Mouse (Mus musculus) neural tube, embryonic 15.5 days (tissue): ENCODE measurements around the gene Fam50a. TPM values are rescaled to one million over a fixed set of nuclear protein-coding genes. Genes with fewer than 3 reads are reported as not detected.

ENCODE experiments used
- ATAC-seq: fragments of 200-750 bp; cut with Nextera tagmentation; 2 replicates; pipeline ENCODE4 v1.8.0; 2017; ENCODE audit warnings: mild to moderate bottlenecking, moderate TSS enrichment, moderate library complexity; ENCODE audit not compliant: low FRiP score
- H3K27ac ChIP-seq: fragments of 300-500 bp; sonication (generic); replicated peaks from 2 replicates; pipeline ENCODE4 v1.5.1; 2015; ENCODE audit warnings: mild to moderate bottlenecking, inconsistent platforms
- H3K27me3 ChIP-seq: fragments of 300-500 bp; sonication (generic); replicated peaks from 2 replicates; pipeline ENCODE4 v1.6.1; 2015; ENCODE audit warnings: inconsistent platforms
- H3K36me3 ChIP-seq: fragments of 300-500 bp; sonication (generic); 2 replicates; pipeline ENCODE4 v1.6.1; 2015; ENCODE audit warnings: inconsistent platforms
- H3K4me1 ChIP-seq: fragments of 300-500 bp; sonication (generic); 2 replicates; pipeline ENCODE4 v1.6.1; 2015; ENCODE audit warnings: inconsistent platforms
- H3K4me2 ChIP-seq: fragments of 300-500 bp; sonication (generic); 2 replicates; pipeline ENCODE4 v1.6.1; 2015; ENCODE audit warnings: inconsistent platforms, mild to moderate bottlenecking, moderate library complexity
- H3K4me3 ChIP-seq: fragments of 300-500 bp; sonication (generic); replicated peaks from 2 replicates; pipeline ENCODE4 v1.5.1; 2015; ENCODE audit warnings: mild to moderate bottlenecking, inconsistent platforms
- H3K9ac ChIP-seq: fragments of 300-500 bp; sonication (generic); replicated peaks from 2 replicates; pipeline ENCODE4 v1.6.1; 2015; ENCODE audit warnings: mild to moderate bottlenecking, inconsistent platforms
- H3K9me3 ChIP-seq: fragments of 300-500 bp; sonication (generic); replicated peaks from 2 replicates; pipeline ENCODE4 v1.6.1; 2016; ENCODE audit warnings: inconsistent platforms
- WGBS: fragments of 180-500 bp; shearing (Covaris S2); methylation state at CpG from one replicate; pipeline ENCODE4 v1.1.7; 2015; ENCODE audit warnings: mixed read lengths; 5-methylcytosine and 5-hydroxymethylcytosine counted together
- polyA plus RNA-seq: library from polyadenylated mRNA; unstranded; fragments of >200 nt; fragmentation: Nextera tagmentation; extraction: Ambion mirVana; gene quantifications from 2 replicates; pipeline ENCODE4 v1.2.1, GENCODE M21; 2015

The Fam50a gene
- polyA plus RNA-seq, 1 experiment from 2014 or later, result 60.0 TPM

DNA sequence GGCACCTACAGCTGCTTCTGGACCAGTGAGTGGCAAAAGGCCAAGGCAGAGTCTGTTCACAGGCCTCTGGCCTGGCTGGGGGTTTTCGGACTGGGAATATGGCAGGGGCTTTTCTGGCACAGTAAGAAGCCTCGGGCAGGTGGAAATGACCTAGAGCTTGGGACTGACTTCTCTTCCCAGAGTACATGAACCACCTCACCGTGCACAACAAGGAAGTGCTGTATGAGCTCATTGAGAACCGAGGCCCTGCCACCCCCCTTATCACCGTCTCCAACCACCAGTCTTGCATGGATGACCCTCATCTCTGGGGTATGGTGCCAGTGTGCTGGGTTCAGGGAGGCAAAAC is 29.8 kb upstream of the Fam50a start:
- peak overlapping the region; percentile 60 for H3K4me3 ChIP-seq
- no peaks in the 10 kb centered on the region for H3K36me3 ChIP-seq
- no peaks in the 10 kb centered on the region for H3K9me3 ChIP-seq
- no peaks in the 10 kb centered on the region for H3K27me3 ChIP-seq
- H3K27ac ChIP-seq, result peak overlapping the region; percentile 85
- peak overlapping the region; percentile 60 for H3K9ac ChIP-seq
- ATAC-seq, result peak; percentile 49
- H3K4me1 ChIP-seq, result peaks cover 19% of the 10 kb centered on the region
- H3K4me2 ChIP-seq, result peak overlapping the region; percentile 67
- WGBS, result 20% methylated on average over 5 of the region's 5 CpGs

DNA sequence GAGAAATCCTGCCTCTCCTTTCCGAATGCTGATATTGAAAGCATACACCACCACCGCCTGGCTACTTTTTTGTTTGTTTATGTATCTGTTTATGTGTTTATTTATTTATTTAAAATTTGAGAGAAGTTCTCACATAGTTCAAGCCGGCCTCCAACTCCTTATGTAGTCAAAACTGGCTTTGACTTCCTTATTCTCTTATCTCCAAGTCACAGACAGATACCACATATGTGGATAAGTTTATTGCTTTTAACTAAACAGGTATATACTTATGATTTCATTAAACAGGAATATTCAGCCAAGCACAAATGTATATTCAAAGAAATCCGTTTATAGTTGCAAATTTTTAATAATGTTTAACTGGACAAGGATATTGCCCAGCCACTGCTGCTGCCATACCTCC is 19.4 kb upstream of the Fam50a start:
- no peak overlapping the region for H3K27ac ChIP-seq
- no peak overlapping the region for H3K4me3 ChIP-seq
- no peaks in the 10 kb centered on the region for H3K27me3 ChIP-seq
- H3K9ac ChIP-seq, result no peak overlapping the region
- H3K9me3 ChIP-seq, result no peaks in the 10 kb centered on the region
- peaks cover 5% of the 10 kb centered on the region for H3K4me1 ChIP-seq
- peaks cover 4% of the 10 kb centered on the region; the same call in 1 of the 2 replicates for H3K36me3 ChIP-seq
- 77% methylated on average over 4 of the region's 4 CpGs for WGBS
- ATAC-seq, result no peak
- H3K4me2 ChIP-seq, result no peak overlapping the region

DNA sequence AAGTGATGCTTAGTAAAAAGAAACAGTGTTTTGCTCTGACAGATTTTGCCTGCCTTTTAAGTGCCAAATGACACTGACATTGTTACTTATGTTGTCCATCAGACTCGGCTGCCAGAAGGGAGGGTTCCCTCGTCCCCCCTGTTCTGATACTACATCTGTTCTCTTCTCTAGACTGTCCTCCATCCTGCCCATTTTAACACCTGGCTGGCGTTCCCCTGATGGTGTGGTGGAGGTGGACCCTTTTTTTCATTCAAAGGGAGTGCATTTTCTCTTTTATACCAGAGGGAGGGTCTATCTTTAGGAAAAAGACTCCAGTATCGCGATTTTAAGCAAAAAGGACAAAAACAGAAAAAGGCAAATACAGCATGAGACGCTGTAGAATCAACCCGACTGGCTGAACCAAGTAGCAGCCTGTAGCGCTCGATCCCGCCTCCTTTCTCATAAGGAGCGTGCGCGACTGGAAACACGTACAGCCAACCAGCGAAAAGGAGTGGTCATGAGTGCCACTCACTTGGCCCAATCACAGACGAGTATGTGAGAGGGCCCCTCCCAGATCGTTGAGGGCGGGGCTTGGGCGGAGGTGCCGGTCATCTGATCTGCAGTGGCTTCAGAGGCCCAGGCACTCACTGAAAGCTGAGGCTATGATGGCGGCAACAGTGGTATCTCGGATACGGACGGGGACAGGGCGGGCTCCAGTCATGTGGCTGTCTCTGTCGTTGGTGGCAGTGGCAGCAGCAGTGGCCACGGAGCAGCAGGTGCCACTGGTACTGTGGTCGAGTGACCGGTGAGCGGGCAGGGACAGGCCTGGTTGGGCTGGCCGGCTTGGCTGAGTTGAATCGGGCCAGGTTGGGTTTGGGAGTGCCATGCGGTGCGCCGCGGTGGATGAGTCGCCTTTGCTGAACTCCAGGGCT is 16.0 kb upstream of the Fam50a start, which contains the start of gene Atp6ap1:
Gene Atp6ap1 (plus strand): TSS at position 560 of the 911 bp plus-strand sequence.
- H3K4me3 ChIP-seq, result peak within 1 kb of the TSS; percentile 64
- no peaks in the 10 kb centered on the region for H3K9me3 ChIP-seq
- peak within 1 kb of the TSS; percentile 85 for H3K27ac ChIP-seq
- 19% methylated on average over 37 of the region's 37 CpGs for WGBS
- H3K36me3 ChIP-seq, result peaks cover 18% of the 10 kb centered on the region; the same call in 1 of the 2 replicates
- peak within 1 kb of the TSS; percentile 64 for H3K4me2 ChIP-seq
- H3K4me1 ChIP-seq, result peaks cover 12% of the 10 kb centered on the region
- H3K27me3 ChIP-seq, result no peaks in the 10 kb centered on the region
- ATAC-seq, result peak; percentile 98
- peak within 1 kb of the TSS; percentile 71 for H3K9ac ChIP-seq

DNA sequence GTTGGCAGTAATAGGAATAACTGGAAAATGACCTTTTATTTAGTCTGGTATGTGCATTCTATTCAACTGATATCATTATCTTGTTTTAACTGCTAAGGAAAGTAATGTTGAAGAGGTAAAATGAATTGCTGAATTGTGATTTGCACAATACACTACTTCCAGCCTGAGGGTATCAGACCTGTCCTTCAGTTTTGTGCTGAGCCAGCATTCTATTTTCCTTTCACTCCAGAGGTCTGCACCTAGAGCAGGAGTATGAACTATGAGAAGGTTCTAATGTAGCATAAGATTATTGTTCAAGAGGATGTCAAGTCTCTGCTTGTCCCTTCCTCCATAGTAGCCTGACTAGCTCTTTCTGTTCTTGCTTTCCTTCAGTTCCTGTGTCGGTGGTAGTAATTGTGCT is 14.5 kb upstream of the Fam50a start:
- 0 out of 2 replicates have a peak overlapping the region, but pooled peaks have one; percentile 20 for H3K4me2 ChIP-seq
- H3K27ac ChIP-seq, result no peak overlapping the region
- no peaks in the 10 kb centered on the region for H3K27me3 ChIP-seq
- no peaks in the 10 kb centered on the region for H3K9me3 ChIP-seq
- WGBS, result 96% methylated on average over 1 of the region's 1 CpGs
- H3K4me3 ChIP-seq, result no peak overlapping the region
- H3K4me1 ChIP-seq, result peaks cover 12% of the 10 kb centered on the region
- no peak for ATAC-seq
- H3K9ac ChIP-seq, result no peak overlapping the region
- peaks cover 34% of the 10 kb centered on the region for H3K36me3 ChIP-seq

DNA sequence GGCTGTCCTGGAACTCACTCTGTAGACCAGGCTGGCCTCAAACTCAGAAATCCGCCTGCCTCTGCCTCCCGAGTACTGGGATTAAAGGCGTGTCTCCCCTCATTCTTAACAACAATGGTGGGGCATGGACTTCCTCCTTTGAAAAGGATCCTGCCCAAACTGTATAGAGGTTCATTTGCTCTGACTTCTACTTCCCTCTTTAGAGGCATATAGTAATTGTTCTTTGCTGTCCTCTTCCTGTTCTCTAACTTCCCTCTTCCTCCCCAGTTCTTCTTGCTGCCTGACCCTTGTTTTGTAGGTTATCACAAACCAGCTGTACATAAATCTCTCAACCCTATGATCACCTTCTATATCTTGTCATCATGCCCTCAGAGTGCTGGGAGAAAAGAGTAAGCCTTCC is 13.1 kb upstream of the Fam50a start:
- WGBS, result 88% methylated on average over 3 of the region's 3 CpGs
- Histone ChIP-seq H3K4me2 (no peak overlapping the region), H3K4me3 (no peak overlapping the region), H3K36me3 (peaks cover 37% of the 10 kb centered on the region), H3K27ac (no peak overlapping the region), H3K27me3 (no peaks in the 10 kb centered on the region), H3K9ac (no peak overlapping the region), H3K4me1 (peaks cover 15% of the 10 kb centered on the region), H3K9me3 (no peaks in the 10 kb centered on the region)
- ATAC-seq, result no peak

DNA sequence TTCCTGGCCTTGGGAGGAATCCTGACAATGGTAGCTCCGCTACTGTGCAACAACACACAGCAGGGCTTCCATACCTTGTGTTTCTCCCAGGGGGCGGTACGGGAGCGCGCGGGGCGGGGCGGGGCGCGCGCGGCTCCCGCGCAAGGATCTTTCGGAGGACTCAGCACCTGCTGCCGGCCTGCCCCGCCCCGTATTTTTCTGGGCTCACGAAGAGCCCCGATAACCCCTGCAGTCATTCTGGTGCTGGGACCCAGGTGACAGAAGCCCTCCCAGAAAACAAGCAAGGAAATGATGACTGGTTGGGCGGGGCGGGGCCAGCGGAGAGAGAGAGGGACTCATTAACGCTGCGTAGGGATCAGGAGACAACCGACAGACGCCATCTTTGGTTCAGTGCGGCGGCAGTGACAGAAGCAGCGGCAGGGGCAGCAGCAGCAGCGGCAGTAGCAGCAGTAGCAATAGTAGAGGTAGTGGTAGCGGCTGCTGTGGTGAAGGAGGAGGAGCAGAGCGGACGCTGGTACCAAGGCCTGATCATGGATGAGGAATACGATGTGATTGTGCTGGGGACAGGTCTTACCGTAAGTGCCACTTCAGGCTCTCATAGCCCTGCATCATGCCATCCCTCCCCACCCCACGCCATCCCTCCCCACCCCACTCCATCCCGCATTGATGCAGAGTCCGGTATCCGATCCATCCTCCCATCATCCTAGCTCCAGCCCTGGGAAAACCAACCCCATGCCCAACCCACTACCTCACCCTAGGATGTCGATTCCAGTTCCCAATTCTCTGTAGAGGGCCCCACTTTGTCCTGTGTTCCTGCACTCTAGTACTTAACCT is 7.7 kb upstream of the Fam50a start, which contains the start of gene Gdi1:
Gene Gdi1 (plus strand): TSS at position 132 of the 834 bp plus-strand sequence.
- peak; percentile 84 for ATAC-seq
- peaks cover 61% of the 10 kb centered on the region for H3K36me3 ChIP-seq
- no peaks in the 10 kb centered on the region for H3K9me3 ChIP-seq
- peak within 1 kb of the TSS; percentile 61 for H3K9ac ChIP-seq
- WGBS, result 14% methylated on average over 41 of the region's 41 CpGs
- peak within 1 kb of the TSS; percentile 63 for H3K4me2 ChIP-seq
- H3K4me1 ChIP-seq, result peaks cover 31% of the 10 kb centered on the region
- H3K4me3 ChIP-seq, result peak within 1 kb of the TSS; percentile 54
- H3K27ac ChIP-seq, result peak within 1 kb of the TSS; percentile 93
- no peaks in the 10 kb centered on the region for H3K27me3 ChIP-seq

DNA sequence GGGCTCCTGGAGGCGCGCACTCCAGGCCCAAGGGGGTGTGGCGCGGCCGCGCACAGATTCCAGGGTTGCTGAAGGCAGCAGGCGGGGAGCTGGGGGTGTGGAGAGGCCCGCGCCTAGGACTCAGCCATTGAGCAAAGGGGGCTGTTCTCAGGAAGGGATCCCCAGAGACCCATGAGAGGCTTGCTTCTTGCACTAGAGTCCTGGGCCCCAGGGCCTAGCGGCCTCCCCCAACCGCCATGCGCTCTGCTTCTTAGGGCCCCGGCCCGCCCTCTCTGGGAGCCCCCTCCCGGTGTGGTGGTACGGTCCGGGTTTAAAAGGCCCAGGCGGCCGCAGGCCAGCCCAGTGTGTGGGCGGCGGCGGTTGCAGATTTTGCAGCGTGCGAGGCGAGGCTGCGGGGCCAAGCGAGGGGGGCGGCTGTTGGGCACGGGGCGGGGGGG is 15.9 kb downstream of the Fam50a start, which contains the start of gene Plxna3:
Gene Plxna3 (plus strand): TSS at position 342 of the 437 bp plus-strand sequence.
- Histone ChIP-seq H3K27ac (peak within 1 kb of the TSS; percentile 88), H3K9ac (peak within 1 kb of the TSS; percentile 59), H3K4me1 (peaks cover 33% of the 10 kb centered on the region), H3K4me3 (peak within 1 kb of the TSS; percentile 52), H3K27me3 (no peaks in the 10 kb centered on the region), H3K4me2 (peak within 1 kb of the TSS; percentile 70), H3K9me3 (no peaks in the 10 kb centered on the region), H3K36me3 (no peaks in the 10 kb centered on the region)
- 25% methylated on average over 30 of the region's 30 CpGs for WGBS
- ATAC-seq, result peak; percentile 96

DNA sequence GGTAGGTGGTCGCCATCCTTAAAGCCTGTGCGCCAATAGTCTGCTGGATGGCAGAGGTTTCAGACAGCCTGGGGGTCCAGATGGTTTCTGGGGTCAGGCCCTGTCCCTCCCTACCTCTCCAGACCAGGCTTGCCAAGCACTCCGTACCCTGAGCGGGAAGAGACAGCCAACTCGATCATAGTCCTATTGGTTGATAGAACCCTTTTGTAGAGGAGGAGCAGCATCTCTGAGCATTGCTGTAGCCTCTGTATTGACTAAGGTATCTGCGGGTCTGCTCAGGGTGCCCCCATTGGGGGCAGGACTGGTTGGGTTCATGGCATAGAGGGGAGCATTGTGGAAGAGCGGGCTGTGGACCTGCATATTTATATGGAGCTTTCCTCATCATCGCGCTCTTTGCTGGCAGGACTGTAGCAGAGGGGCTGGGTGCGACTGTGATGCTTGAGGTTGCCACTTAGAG is 16.4 kb downstream of the Fam50a start:
- Histone ChIP-seq H3K27ac (peak overlapping the region; percentile 88), H3K36me3 (no peaks in the 10 kb centered on the region), H3K4me3 (peak overlapping the region; percentile 52), H3K9me3 (no peaks in the 10 kb centered on the region), H3K9ac (peak overlapping the region; percentile 59), H3K27me3 (no peaks in the 10 kb centered on the region), H3K4me1 (peaks cover 37% of the 10 kb centered on the region), H3K4me2 (peak overlapping the region; percentile 70)
- ATAC-seq, result peak; percentile 71
- 25% methylated on average over 10 of the region's 10 CpGs for WGBS

DNA sequence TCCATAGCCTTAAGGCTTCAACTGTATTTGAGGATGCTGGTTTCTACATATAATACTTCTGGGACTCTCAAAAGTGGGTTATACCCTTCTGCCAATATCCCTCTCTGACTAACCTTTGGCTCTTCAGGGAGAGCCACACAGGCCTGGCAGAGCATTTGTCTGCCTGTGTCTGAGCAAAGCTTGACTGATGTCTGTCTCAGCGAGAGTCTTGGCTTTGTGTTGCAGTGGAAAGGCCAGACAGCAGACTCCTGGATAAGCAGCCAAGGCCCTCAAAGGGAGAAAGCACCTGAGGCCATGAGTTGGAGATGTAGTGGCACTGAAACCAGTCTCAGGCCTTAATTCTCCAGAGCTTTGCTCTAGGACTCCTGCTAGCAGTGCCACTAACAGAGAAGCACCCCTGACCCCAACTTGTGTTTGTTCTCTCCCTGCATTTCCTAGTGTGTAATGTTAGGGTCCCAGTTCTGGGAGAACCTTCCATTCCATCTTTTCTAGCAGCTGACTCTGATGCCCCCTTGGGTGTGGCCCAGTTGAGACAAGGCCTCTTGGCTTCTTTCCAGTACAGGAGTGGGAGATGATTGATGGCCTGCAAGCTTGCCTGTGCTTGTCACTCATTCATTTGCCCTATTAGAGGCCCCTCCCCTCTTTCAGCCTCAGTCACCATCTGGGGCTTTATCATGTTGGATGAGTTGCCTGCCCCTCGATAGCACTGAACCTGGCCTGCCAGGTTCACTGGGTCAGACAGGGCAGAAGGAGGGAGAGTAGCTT is 17.5 kb downstream of the Fam50a start:
- Histone ChIP-seq H3K9ac (peak overlapping the region; percentile 59), H3K27ac (peak overlapping the region; percentile 88), H3K4me2 (peak overlapping the region; percentile 70), H3K4me3 (peak overlapping the region; percentile 52), H3K27me3 (no peaks in the 10 kb centered on the region), H3K36me3 (no peaks in the 10 kb centered on the region), H3K4me1 (peaks cover 37% of the 10 kb centered on the region), H3K9me3 (no peaks in the 10 kb centered on the region)
- ATAC-seq, result no peak
- 36% methylated on average over 2 of the region's 2 CpGs for WGBS

DNA sequence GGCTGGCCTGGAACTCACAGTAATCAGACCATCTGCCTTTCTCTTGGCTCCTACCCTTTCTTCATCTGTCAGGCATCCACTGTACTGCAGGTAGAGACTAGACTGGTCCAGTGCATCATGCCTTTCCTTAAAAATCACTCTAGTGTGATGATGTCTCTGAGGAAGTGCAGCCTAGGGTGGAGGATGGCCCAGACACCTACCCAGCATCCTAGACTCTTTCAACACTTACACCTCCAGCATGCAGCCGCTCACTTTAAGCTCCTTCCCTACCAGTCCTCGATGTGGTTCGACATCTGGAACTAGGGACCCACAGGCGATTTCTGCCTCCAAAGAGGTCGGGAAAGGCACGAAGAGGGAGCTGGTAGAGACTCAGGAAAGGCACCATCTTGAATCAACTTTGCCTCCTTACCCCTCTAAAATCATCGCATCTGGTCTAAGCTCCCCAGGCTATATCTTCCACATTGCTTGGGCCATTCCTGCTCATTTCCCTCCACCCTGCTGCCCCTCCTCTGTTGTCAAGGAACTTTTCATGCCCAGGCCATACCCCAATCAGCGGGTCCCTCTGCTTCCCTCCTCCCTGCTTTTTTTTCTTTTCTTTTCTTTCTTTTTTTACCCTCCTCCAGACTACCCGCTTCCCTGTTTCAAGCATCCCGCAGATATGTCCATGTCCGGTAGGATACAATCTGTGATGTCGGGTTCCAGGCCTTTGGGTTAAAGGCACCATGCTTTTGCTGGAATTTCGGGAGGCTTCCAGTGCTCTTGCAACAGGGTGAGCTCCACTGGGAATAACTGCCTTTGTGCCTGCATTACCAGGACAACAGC is 40.0 kb downstream of the Fam50a start:
- Histone ChIP-seq H3K36me3 (no peaks in the 10 kb centered on the region), H3K9ac (peak overlapping the region; percentile 37), H3K4me3 (peak overlapping the region; percentile 44), H3K27me3 (no peaks in the 10 kb centered on the region), H3K27ac (peak overlapping the region; percentile 63), H3K4me2 (peak overlapping the region; percentile 54), H3K9me3 (no peaks in the 10 kb centered on the region), H3K4me1 (peaks cover 5% of the 10 kb centered on the region; the same call in 1 of the 2 replicates)
- ATAC-seq, result peak; percentile 82
- 17% methylated on average over 13 of the region's 13 CpGs for WGBS
